Mouse (Mus musculus): ENCODE measurements around the gene Lce1g.

Gene Lce1g

DNA sequence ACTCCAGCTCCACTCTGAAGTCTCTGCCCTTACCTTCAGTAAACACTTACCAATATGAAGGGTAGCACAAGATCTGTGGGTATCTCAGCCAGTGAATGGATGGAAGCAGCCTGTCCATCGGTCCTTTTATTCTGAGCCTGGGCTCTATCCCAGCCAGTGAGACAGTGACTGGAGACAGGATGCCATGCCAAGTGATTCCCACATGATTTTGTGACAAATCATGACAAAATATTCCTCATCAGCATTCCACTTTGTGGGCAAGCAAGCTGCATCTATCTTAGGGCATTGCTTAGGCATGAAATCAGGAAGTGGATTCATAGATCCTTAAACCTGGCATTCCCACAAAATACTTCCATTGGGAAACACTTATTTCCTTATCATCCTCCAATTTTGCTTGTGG lies at the start of gene Lce1g:
Gene Lce1g (minus strand): TSS at position 101 of the 400 bp plus-strand sequence.
- DNase-seq (ENCODE audit: low spot score) = no peak

GRCm38 (mm10) chr3:92790414-92790813 lies 38.3 kb upstream of the Lce1g start, which contains the start of gene Lce1j:
Gene Lce1j (minus strand): TSS chr3:92790514.
- DNase-seq (ENCODE audit: low spot score) = no peak

GRCm38 (mm10) chr3:92778799-92779198 lies 26.7 kb upstream of the Lce1g start, which contains the start of gene Lce1i:
Gene Lce1i (minus strand): TSS chr3:92778899.
- no peak for DNase-seq (ENCODE audit: low spot score)

GRCm38 (mm10) chr3:92771573-92771972 lies 19.4 kb upstream of the Lce1g start:
- no peak for DNase-seq (ENCODE audit: low spot score)

GRCm38 (mm10) chr3:92764965-92765364 lies 12.8 kb upstream of the Lce1g start, which contains the start of gene Lce1h:
Gene Lce1h (minus strand): TSS chr3:92765065.
- DNase-seq (ENCODE audit: low spot score) = no peak

- no peak for DNase-seq (ENCODE audit: low spot score)
Observed at GRCm38 (mm10) chr3:92753197-92753596, 1.1 kb upstream of the Lce1g start.

DNA sequence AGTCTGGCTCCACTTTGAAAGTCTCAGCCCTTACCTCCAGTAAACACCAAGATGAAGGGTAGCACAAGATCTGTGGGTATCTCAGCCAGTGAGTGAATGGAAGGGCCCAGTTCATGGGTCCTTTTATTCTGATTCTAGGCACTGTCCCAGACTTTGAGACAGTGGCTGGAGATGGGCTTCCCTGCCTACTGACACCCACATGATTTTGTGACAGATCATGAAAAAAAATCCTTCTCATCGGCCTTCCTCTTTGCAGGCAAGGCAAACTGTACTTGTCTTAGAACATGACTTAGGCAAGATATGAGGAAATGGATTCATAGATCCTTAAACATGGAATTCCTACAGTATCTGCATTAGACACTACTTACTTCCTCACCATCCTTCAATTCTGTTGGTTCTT lies 13.1 kb downstream of the Lce1g start, which contains the start of gene Gm38119:
Gene Gm38119 (minus strand): TSS at position 101 of the 400 bp plus-strand sequence.
- no peak for DNase-seq (ENCODE audit: low spot score)

DNA sequence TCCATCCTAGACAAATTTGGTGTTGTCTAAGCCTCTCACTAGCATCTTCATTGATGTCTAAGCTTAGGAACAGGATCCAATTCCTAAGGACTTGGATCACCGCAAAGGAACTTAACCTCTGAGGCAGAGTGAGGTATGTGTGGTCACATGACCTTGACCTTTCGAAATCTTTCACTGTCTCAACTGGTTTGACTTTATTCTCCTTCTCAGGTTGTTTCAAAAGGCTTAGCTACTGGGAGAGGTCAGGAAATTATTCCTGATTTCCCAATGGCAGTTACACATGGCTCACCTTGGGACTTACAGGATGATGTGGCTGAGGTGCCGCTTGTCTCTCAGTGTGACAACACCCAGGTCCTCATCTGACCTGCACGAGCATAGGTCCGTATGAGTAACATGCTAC lies 29.5 kb downstream of the Lce1g start:
- no peak for DNase-seq (ENCODE audit: low spot score)

DNA sequence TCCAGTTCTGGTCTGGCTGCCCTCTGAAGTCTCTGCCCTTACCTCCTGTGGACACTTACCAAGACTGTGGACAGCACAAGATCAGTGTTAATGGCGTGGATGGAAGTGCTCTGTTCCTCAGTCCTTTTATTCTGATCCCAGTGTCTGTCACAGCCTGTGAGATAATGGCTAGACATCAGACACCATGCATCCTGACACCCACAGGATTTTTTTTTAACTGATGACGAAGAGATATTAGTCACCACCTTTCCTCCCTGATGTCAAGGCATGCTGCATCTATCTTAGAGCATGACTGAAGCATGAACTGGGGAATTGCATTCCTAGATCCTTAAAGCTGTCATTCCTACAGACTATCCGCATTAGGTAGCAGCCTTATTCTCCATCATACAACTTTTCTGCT lies 31.9 kb downstream of the Lce1g start, which contains the start of gene Lce1f:
Gene Lce1f (minus strand): TSS at position 101 of the 400 bp plus-strand sequence.
- DNase-seq (ENCODE audit: low spot score) = no peak

GRCm38 (mm10) chr3:92715122-92715521 lies 37.0 kb downstream of the Lce1g start:
- DNase-seq (ENCODE audit: low spot score) = no peak

GRCm38 (mm10) chr3:92708974-92709373 lies 43.2 kb downstream of the Lce1g start, which contains the start of gene Lce1e:
Gene Lce1e (minus strand): TSS chr3:92709074.
- no peak for DNase-seq (ENCODE audit: low spot score)

All from urinary bladder, postnatal 14 days (tissue).